Mouse (Mus musculus): ENCODE measurements around the gene Pi4k2a.

Gene Pi4k2a

DNA sequence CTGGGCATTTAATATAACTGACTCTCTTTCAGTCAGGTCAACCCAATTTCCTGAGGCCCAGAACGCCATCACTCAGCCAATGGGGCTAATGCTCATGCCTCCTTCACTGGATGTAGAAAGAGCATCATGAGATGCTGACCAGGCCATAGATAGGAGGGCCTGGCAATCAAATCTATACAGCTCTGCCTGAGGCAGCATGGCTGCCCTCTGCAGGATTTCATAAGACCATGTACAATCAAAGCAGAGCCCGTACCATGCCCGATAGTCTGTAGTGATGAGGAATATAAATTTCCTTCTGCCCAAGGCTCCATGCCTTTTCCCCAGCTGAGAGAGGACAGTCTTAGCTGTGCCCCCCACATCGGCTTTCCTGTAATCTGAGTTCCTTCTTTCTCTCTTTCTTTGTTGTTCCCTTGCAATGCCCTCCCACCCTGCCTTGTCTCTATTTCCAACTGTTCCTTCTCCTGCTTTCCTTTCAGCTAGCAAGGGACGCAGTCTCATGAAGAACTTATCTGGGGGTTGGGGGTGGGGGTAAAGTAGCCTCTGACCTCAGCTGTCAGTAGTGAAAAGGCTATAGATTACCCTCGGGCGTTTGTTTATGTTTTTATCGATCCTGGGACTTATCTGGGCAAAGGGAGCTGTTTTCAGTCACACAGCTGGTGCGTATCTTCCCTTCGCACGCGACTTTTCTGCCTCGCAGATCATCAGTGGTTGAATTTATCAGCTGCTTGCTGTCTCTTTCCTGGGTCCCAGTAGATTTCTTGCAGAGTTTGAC is 68.2 kb downstream of the Pi4k2a start:
- in situ Hi-C loops (cut with MboI, MseI): no loop called here

GRCm38 (mm10) chr19:42163764-42164163 is 73.5 kb downstream of the Pi4k2a start, which contains the start of gene Zfyve27:
TSS of gene Zfyve27 (plus strand) at chr19:42163951.
- in situ Hi-C loops (cut with MboI, MseI): no loop called here

DNA sequence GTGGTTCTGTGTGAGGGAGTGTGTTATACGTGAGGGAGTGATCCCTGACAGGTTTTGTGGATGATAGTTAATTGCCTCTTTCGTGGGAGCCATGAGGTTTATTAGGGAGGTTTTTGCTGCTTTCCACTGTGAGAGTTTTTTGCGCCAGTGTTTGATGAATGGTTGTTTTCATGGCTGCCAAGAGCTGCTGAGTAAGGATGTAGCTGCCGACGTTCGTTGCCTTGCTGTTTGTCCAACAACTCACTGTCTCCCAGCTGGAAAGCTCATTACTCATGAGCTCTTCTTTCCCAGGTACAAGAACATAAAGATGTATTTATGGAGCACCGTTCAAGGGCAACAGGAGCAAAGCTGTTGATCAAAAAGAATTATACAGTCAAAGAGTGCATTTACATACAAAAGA is 73.9 kb downstream of the Pi4k2a start:
- in situ Hi-C loops (cut with MboI, MseI): no loop called here

DNA sequence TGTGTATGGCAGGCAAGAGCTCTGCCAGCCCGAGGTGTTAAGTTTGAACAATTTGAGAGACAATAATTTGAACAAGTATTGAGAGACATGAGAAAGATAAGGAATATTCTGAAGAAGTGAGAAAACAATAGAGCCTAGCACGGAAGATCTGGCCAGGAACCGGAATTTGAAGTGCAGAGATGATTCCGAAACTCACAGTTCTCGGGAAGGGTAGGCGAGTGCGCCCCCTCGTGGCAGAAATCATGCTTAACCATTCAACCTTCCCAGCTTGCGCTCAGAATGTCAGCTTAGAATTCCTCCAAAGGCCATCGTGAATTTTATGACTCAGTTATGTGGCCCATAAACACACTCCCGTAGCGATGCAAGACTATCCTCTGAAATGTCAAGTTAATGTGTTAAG is 75.9 kb downstream of the Pi4k2a start:
- in situ Hi-C loops (cut with MboI, MseI): no loop called here

GRCm38 (mm10) chr19:42166766-42167165 is 76.5 kb downstream of the Pi4k2a start:
- in situ Hi-C loops (cut with MboI, MseI): no loop called here

DNA sequence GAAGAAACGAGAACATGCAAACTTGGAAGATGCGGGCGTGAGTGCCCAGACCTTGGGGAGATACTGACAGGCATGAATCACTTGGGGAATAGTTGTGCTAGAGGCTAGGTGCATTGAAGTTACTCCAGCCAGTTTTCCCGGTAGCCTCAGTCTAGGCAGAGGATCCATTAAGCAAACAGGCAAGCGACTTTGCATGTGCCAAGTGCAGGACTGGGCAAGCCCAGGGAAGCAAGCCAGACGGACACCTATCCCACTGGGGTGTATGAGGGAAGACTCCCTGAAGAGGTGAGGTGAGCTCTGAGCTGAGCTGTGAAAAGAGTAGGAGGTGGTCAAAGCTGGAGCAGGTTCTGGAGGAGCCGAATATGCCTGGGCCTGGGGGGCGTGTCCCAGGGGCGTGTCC is 77.2 kb downstream of the Pi4k2a start:
- in situ Hi-C loops (cut with MboI, MseI): no loop called here

GRCm38 (mm10) chr19:42169322-42169975 is 79.2 kb downstream of the Pi4k2a start:
- in situ Hi-C loops (cut with MboI, MseI): no loop called here

DNA sequence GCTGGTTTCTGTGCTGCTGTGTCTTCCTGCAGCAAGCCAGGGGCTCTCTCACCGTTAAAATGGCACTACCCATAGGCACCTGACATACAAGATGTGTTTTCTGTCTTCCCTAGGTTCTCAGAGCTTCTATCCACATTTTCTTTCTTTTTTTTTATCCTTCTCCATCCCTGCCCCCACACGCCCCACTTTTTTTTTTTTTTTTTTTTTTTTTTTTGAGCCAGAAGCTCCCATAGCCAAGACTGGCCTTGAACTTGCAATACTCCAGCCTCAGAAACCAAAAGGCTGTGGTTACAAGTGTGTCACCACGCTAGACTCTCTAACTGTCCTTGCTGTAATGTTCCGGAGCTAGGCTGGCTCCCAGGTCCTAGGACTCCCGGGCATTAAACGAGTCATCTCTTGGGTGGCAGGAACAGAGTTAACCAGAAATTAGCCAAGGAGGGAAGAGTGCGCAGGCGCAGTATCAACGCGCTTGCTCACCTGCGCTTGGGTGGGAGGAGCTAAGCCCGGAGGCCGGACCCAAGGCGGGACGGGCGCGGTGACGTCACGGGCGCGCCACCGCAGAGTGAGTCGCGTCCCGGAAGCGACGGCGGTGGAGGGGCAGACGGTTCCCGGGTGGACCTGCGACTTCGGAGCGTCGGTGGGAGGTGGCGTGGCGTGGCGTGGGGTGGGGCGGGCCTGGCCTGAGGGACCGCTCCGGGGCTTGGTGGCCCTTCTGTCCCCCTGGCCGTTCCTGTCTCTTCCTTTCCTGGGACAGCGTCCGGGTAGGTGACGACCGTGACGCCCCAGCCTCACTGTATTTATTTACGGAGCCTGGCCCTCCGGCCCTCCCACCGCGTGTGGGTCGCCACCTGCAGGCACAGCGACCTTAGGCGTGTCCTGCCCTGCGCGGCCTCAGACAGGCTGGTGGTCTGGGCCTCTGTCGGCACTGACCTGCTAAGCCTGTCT is 80.0 kb downstream of the Pi4k2a start:
- in situ Hi-C loops (cut with MboI, MseI): no loop called here
